Mouse (Mus musculus) adrenal gland, postnatal 4 days (tissue): ENCODE measurements around the gene Mst1. TPM values are rescaled to one million over a fixed set of nuclear protein-coding genes. Genes with fewer than 3 reads are reported as not detected.

Experiments
- DNase-seq, 2 experiments: peaks; one replicate each; pipeline ENCODE4 v3.0.0; 2021 to 2022; ENCODE audit warnings: low spot score in 2 of 2, mixed read lengths in 2 of 2
- total RNA-seq, 2 experiments: library from RNA; stranded (reverse); gene quantifications; 2 replicates each; pipeline ENCODE4 v1.2.3; 2021

The Mst1 gene
- total RNA-seq, 2 experiments from 2014 or later, result 0.67 to 10.3 TPM

GRCm38 (mm10) chr9:108095518-108095917, 15.3 kb downstream of the Mst1 start:
- DNase-seq, result no peak

GRCm38 (mm10) chr9:108095949-108096712, 15.9 kb downstream of the Mst1 start:
- no peak for DNase-seq

- DNase-seq, result no peak
These were observed 19.4 kb downstream of the Mst1 start for GRCm38 (mm10) chr9:108099619-108100018.

- no peak for DNase-seq
These were observed 24.7 kb downstream of the Mst1 start for GRCm38 (mm10) chr9:108104766-108105548.

GRCm38 (mm10) chr9:108105549-108105863, 25.3 kb downstream of the Mst1 start:
- DNase-seq, result no peak

- DNase-seq, result no peak
These were observed 25.9 kb downstream of the Mst1 start for GRCm38 (mm10) chr9:108106090-108106489.

GRCm38 (mm10) chr9:108107867-108108266, 27.6 kb downstream of the Mst1 start:
- DNase-seq, result no peak

- DNase-seq, result no peak
These were observed 29.9 kb downstream of the Mst1 start for GRCm38 (mm10) chr9:108110160-108110559.

- no peak for DNase-seq
These were observed 30.9 kb downstream of the Mst1 start for GRCm38 (mm10) chr9:108111101-108111592.

- DNase-seq, result no peak
These were observed 31.4 kb downstream of the Mst1 start for GRCm38 (mm10) chr9:108111593-108112121.

GRCm38 (mm10) chr9:108112719-108113340, 32.6 kb downstream of the Mst1 start:
- DNase-seq, result no peak

- no peak for DNase-seq
These were observed 35.2 kb downstream of the Mst1 start for GRCm38 (mm10) chr9:108115290-108116077.

GRCm38 (mm10) chr9:108117143-108117542, 36.9 kb downstream of the Mst1 start:
- DNase-seq, result peak in 1 of 2 experiments; percentile 50

GRCm38 (mm10) chr9:108119891-108120411, 39.7 kb downstream of the Mst1 start:
- no peak for DNase-seq

GRCm38 (mm10) chr9:108120671-108121070, 40.4 kb downstream of the Mst1 start:
- DNase-seq, result no peak

GRCm38 (mm10) chr9:108121170-108121969, 41.1 kb downstream of the Mst1 start:
- DNase-seq, result no peak

- DNase-seq, result no peak
These were observed 43.7 kb downstream of the Mst1 start for GRCm38 (mm10) chr9:108123916-108124315.

- no peak for DNase-seq
These were observed 45.5 kb downstream of the Mst1 start for GRCm38 (mm10) chr9:108125731-108126130.

GRCm38 (mm10) chr9:108126436-108127180, 46.4 kb downstream of the Mst1 start:
- DNase-seq, result no peak
